Mouse (Mus musculus): ENCODE results near the gene Efnb2.

The Efnb2 gene

GRCm38 (mm10) chr8:8611928-8612327 is 49.1 kb downstream of the Efnb2 start:
- DNase-seq, result no peak

- DNase-seq, result no peak
Measured at GRCm38 (mm10) chr8:8609791-8610190, 51.3 kb downstream of the Efnb2 start.

DNA sequence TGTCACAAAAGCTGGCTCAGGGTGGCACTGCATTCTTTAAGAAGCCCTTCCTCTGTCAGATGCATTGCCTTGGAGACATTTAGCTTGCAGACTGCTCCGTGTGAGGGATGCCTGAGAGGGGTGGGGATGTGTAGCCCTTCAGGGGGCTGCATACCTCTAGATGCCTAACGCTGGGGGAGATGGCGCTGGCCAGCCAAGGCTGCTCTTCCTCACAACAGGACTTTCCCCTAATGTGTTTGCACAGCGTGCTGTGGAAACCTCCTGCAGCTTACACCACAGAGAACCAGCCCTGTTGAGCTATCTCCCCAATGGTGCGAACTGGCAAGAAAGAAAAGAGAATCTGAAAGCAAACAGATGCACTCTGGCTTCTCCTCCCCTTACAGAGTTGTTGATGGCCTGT is 51.9 kb downstream of the Efnb2 start:
- no peak for DNase-seq

- no peak for DNase-seq
Measured at GRCm38 (mm10) chr8:8605621-8606020, 55.4 kb downstream of the Efnb2 start.

GRCm38 (mm10) chr8:8603875-8604274 is 57.2 kb downstream of the Efnb2 start:
- DNase-seq, result no peak

- peak; percentile 16 to 41 for DNase-seq
Measured at GRCm38 (mm10) chr8:8602616-8603461, 58.2 kb downstream of the Efnb2 start.

GRCm38 (mm10) chr8:8599931-8600330 is 61.1 kb downstream of the Efnb2 start:
- DNase-seq, result no peak

DNA sequence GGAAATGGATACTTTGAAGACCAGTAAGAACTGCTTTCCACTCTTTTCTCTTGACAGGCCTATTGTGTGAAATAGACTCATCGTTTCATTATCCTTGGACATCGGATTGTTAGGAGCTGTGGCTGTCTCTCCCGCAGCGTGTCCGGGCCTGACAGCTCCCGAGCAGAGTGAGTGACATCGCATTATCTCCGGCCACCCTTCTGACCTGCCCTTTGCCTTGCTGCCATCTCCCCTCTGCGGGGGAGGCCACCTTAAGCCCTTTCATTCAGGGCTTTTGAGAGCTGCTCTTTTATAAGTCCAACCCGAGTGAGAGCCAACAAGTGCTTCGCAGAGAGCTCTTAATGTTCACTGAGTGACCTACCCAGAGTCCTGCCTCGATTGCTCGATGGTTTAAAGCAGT is 63.6 kb downstream of the Efnb2 start:
- DNase-seq, result no peak

DNA sequence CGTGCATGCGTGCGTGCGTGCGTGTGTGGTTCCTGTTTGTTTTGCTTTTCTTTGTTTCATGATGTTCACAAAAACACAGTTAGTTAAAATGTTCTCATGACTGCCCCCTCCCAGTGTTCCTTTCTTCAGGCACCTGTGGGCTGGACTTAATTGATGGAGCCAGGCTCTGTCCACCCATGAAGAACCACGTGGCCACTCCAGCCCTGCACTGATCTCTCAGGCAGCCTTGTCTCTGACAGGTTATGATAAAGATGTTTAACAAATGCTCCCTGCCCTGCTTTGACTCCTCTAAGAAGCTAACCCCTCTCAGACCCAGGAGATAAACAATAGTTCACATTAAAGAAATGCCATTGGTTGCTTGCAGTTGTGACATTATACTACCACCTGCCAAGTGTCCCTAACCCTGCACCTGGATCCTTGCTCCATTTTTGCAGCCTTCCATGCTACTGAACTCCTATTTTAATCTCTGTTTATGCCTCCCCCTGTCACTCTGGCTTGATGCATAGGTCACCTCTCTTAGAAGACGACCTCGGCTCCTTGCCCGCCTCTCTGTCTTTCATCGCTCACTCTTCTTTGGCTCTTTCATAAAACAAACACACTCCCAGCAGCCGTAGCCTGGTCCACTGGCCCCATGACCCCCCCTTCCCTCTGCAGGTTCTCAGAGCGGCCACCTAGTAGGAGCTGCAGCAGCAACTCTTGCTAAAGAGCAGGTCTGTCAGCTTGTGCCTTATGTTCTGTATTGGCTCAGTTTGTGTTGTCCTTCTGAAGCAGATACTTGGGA is 65.0 kb downstream of the Efnb2 start:
- DNase-seq, result no peak

GRCm38 (mm10) chr8:8593812-8594211 is 67.2 kb downstream of the Efnb2 start:
- DNase-seq, result no peak

GRCm38 (mm10) chr8:8593371-8593770 is 67.7 kb downstream of the Efnb2 start:
- no peak for DNase-seq

- no peak for DNase-seq
Measured at GRCm38 (mm10) chr8:8592331-8592730, 68.7 kb downstream of the Efnb2 start.

GRCm38 (mm10) chr8:8583981-8584377 is 77.1 kb downstream of the Efnb2 start:
- DNase-seq, result no peak

- no peak for DNase-seq
Measured at GRCm38 (mm10) chr8:8583290-8583980, 77.6 kb downstream of the Efnb2 start.

GRCm38 (mm10) chr8:8577770-8578303 is 83.2 kb downstream of the Efnb2 start:
- no peak for DNase-seq

DNA sequence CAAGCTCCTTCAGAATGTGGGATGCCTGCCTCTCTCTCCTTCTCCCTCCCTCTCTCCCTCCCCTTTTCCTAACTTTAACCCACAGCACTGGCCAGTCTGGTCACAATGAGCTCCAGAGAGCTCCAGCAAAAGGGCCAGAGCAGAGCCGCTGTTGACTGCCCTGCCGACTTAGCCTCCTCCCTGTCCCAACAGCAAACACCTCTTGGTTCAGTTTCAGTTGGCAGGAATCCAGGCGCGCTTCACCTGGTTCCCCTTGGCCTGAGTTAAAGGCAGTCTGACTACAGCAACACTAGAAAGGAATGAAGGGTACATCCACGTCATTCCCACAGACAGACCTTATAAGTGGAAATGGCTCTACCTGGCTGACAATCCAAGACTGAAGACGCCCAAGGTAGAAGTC is 84.2 kb downstream of the Efnb2 start:
- DNase-seq, result peak; percentile 22 to 41

GRCm38 (mm10) chr8:8576286-8576685 is 84.8 kb downstream of the Efnb2 start:
- DNase-seq, result no peak

DNA sequence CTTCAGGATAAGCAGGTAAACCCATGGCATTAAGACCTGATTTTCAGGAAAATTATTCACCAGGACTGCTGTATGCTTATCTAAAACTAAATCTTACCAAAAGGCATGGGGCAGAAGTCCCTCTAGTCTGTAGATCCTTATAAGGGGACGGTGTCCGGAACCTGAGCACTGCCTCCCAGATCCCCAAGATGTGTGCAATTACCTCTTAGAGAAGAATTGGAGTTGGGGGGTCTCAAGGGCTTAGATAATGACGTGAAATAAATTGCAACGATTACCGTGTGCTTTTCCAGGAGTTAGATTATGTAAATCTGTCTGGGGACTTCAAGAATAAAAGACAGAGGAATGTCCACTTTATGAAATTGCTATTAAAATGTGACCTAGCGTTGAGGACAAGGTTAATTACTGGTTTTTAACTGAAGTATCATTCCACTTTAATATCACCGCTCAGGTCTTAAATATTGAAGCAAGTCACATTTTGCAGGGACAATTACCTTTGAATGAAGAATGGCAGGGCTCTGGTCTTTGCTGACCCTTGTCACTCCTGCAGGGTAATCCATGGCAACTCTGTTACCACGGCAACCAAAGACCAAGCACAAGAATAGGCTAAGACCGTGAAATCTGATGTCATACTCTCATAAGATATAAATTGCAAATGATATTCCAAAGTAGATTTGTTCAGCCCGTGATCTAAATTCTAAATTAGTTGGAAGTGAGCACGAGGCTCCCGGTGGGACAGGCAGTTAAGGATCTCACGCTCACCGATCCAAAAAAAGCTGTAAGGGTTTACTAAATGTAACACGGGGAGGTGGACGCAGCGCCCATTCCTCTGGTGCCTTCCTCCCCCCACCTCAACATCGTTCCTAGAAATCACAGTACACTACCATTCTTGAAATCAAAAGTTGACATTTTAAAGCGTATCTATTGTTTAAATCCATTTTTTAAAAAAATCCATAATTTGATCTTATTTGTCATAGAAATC is 86.2 kb downstream of the Efnb2 start:
- no peak for DNase-seq

- DNase-seq, result no peak
Measured at GRCm38 (mm10) chr8:8572272-8572671, 88.8 kb downstream of the Efnb2 start.

DNA sequence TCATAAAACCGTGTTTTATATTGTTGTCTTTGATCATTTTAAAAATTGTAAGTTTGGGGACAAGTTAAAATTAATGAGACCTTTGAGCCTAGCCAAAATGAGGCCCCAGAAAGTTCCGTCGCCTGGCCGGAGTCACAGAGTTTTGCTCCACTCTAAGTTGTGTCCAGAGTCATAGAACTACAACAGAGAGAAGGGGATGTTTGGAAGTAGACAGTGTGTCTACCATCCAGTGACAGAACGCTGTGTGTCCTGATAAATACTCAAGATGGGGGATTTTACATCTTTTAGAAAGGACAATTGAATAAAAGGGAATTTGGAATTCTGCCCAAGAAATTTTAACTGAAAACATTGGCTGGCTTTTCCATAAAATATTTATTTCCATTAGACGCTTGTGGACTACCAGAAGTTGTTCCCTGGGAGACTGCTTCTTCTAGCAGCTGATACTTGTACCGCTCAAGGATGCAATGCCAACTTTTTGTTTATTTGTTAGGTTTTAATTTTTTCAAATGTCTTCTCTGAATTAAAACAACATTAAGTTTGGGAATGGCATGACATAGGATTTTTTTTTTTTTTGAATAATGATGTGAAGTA is 89.3 kb downstream of the Efnb2 start:
- DNase-seq, result no peak

- DNase-seq, result no peak
Measured at GRCm38 (mm10) chr8:8569280-8569679, 91.8 kb downstream of the Efnb2 start.

Measured in kidney, postnatal 4 days (tissue).